Mouse (Mus musculus): ENCODE data around the gene Zfp945. TPM values are rescaled to one million over a fixed set of nuclear protein-coding genes. Genes with fewer than 3 reads are reported as not detected.
"Not testable (repeated sequence)": the region's sequence is repeated elsewhere in the genome, so short reads cannot be mapped to it uniquely, and the experiment has no call there.

The Zfp945 gene
- polyA plus RNA-seq (2012; rRNA removed): 11.6 and 13.4 TPM in 2 replicates

DNA sequence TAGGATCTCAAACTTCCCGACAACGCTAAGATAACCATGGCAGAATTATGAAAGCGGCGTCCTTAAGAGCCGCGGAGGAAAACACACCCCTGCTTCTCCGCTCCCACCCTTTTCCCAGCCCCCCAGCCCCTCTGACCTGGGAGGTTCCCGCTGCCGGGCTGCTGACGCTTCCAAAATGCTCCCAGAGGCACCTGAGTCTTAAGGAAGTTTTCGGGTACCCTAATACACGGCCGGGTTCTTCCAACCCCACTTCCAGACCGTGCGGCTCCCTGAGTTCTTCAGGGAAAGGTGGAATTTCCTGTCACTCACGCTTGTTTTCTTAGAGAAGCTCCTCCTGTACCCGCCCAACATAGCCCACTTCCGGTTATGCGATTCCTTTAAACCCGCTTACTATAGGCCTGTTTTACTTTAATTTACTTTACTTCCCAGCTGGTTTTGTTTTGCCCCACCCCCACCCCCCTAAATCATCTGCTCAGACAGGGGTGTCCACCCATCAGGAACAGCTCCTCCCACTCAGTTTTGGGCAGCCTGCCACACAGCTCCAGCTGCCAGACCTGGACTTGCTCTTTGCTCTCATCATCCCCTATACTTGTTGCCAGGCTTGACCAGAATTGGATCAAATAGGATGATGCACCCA lies at the start of gene Zfp945:
TSS of gene Zfp945 (minus strand) at position 290 of the 637 bp plus-strand sequence.
- peak; percentile 30 for DNase-seq (ENCODE audit: low spot score)

DNA sequence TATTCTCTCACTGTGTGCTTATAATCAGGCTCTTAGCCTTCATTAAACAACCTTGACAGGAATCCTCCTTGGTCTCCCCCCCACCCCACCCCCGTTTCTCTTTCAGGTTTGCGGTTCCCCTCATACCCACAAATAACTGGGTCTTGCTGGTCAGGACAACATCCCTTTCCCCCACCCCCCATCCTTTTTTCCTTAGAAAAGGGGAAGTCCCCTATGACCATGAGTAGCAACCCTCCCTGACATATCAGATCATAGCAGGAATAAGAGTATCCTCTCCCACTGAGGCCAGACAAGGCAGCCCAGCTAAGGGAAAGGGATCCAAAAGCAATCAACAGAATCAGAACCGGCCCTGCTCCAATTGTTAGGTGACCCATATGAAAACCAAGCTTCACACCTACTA lies 21.4 kb upstream of the Zfp945 start:
- DNase-seq (ENCODE audit: low spot score): no peak

DNA sequence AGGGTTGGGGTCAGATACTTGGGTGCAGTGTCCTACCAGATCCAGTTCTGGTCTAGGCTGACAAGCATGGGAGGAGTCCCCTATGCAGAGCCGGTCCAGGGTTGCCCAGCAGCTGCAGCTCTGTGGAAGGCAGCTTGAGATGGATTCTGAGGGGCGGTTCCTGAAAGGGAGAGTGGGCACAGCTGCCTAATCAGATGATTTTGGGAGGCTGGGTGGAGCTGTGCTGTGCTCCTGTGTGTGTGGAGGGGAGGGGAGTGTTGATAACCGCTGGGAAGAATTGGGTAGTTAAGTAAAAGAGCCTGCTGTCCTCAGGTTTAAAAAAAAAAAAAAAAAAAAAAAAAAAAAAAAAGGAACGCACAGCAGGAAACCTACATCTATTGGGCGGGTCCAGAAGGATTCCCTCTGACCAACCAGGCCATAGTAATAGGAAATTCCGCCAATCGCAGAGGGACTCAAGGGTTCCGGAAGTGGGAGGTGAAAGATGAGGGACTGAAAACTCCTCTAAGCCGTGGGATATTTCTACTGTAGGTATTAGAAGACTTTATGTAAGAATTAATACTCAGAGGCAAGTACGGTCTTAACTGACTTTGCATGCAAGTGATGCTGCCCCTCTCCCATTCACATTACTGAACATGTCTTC lies 17.2 kb upstream of the Zfp945 start:
- no peak for DNase-seq (ENCODE audit: low spot score)

DNA sequence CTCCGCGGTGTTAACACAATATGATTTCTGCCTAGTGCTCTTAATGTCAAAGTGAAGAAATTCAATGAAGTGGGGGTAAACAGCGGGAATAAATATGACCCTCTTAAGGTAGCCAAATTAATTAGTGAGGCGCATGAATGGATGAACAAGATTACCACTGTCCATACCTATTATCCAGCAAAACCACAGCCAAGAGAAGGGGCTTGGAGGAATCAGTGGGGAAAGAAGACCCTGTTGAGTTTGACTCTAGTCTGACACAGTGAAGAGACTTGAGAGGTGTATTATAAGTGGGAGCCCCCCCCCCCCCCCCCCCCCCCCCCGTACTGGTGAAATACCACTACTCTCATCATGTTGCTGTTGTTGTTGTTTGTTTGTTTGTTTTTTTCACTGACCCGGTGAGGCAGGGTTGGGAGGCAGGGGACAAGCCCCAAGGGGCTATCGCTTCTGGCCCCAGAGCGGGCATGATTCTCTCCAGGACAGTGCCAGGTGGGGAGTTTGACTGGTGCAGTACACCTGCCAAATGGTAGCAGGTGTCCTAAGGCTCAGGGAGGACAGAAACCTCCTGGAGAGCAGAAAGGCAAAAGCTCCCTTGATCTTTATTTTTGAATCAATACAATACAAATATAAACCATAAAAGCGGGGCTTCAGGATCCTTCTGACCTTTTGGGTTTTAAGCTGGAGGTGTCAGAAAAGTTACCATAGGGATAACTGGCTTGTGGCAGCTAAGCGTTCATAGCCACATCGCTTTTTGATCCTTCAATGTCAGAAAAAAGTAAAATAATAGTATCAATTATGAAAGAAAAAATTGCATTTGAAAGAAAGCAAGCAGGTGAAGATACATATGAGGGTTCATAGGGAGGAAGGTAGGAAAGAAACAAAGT lies 10.7 kb upstream of the Zfp945 start:
- no peak for DNase-seq (ENCODE audit: low spot score)

DNA sequence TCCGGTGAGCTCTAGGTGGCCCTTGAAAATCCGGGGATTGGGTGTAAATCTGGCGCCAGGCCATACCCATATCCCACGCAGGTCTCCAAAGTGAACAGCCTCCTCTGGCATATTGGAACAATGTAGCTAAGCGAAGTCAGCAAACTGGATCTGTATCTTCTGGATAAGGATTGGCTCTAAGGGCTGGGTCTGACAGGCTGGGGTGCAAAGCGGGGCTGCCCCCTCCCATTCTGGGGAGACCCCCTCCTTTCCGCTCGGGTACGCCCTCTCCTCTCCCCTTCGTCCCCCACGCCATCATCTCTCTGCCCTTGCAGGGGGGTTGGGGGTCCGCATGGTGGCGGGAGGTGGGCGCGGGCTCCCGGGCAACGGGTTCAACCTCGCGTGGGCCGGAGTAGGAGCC lies 9.4 kb upstream of the Zfp945 start:
- DNase-seq (ENCODE audit: low spot score): no peak

DNA sequence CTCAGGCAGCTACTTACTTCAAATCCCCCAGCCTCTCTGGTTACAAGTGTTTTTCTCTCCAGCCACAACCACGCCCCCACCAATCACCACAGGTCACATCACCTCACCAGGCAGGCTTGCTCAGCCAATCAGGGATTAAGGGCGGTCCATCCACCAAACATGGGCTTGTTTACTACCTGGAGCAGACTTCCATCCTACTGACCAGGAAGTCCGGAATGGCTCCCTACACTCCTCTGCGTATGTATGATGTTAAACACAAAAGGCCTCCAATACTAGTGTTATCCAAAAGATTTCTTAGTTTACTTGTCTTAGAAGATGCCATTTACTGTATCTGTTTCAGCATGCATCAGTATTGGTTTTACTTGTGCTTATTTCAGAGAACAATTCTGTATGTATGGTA lies 8.6 kb upstream of the Zfp945 start:
- DNase-seq (ENCODE audit: low spot score): not testable (repeated sequence)

DNA sequence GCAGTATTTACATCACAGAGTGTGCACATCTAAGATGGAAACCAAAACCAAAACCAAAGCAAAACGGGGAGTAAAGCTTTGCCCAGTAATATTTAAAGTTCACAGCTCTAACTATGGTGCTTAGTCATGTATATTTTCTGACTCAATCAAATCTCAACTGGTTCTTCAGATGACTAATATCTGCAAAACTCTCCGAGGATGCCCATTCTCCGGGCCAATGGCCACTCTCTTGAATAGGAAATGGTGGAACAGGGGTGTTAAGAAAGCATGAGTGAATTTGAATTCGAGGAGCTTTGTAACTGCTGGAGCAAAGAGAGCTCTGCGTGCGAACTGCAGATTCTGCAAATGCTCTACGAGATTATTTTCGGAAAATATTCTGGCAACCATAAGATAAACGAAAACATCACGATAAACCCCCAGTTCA lies 501 bp downstream of the Zfp945 start:
- DNase-seq (ENCODE audit: low spot score): no peak

DNA sequence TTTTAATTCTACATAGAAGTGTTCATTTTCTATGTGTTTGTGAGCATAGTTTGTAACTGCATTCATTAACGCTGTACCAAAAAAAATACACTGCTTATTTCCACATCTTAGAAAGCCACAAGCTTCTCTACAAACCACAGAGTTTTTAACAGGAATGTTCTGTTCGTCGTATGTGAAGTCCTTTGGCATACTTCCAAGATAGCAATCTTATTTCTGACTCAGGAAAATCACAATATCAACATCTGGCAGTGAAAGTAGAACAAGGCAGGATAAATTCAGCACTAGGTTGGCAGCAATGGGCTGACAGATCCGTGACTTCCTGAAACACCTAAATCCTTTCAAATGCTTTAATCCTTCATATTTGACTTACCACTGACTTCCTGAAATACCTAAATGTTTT lies 45.8 kb downstream of the Zfp945 start:
- DNase-seq (ENCODE audit: low spot score): no peak

DNA sequence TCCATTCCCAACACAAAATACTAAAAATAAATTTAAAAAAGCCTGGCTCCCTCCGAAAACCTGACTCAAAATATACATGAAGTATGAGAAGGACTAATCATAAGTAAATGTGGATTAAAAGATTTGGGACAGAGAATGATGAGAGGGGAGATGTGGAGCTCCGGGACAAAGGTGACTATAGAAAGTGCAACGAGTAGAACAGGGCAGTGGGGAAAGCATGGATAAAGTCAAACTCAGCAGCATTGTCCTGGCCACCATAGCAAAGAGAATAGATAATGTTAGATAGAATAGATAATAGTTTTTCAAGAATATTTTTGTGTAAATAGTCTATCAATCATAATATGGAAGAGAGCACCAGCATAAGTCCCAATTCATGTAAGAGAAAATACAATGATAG lies 48.7 kb downstream of the Zfp945 start:
- DNase-seq (ENCODE audit: low spot score): no peak

DNA sequence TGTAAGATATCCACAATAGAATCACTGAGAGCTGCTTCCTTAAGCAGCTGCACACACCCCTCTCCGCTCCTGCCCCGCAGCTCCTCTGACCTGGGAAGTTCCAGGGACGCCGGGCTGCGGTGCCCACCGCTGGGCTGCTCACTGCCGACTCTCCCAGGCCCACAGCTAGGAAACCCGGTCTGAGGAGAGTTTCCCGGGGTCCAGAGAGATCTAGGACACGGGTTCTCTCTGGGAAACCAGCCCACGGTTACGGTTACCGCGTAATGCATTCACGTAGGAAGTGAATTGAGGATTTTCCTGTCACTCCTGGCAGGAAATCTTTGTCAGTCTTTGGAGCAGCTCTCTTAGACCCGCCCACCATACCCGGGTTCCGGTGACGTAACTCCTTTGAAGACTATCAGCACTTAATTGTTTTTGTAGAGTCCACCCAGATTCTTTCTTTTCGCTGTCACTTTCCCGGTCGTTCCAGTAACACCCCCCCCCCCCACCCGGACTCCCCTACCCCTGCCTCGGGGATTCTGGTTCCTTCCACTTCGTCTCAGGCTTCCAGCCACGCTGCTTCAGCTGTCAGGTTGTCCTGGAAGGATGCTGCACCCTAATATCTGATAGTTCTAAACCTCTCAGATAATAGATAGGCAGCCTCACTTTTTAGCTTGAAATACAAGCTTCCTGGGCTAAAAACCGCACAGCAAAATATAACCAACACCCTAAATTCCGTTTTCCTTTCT lies 49.3 kb downstream of the Zfp945 start:
- DNase-seq (ENCODE audit: low spot score): peak; percentile 37

DNA sequence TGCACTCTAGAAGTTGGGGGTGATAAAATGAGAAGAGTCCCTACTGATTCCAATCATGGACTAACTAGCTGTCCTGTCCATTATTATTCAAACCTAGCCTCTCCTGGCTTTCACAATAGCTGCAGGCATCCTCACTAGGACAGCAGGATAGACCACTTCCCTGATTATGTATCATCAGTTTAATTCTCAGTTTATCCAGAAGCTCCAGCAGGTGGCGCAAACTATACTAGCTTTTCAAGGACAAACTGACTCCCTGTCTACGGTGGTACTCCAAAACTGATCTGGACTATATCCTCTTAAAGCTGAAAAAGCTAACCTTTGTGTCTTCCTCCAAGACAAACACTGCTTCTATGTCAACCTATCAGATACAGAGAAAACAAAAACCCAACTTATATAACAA lies 67.2 kb downstream of the Zfp945 start:
- DNase-seq (ENCODE audit: low spot score): no peak

Other genes starting within 250 kb of the Zfp945 start
- gene Vmn2r113, start 75.8 kb upstream of the Zfp945 start, polyA plus RNA-seq (2012; rRNA removed): not detected in 2 replicates
- not detected in 2 replicates for gene Vmn2r-ps130, start 194.0 kb upstream of the Zfp945 start, polyA plus RNA-seq (2012; rRNA removed)